Mouse (Mus musculus) myocyte (in vitro differentiated cells): ENCODE results near the gene Rnf43. TPM values are rescaled to one million over a fixed set of nuclear protein-coding genes. Genes with fewer than 3 reads are reported as not detected.

Experiments
- H3K27me3 ChIP-seq: one replicate; pipeline ENCODE4 v1.6.1; 2011; ENCODE audit not compliant: control insufficient read depth, insufficient read depth, insufficient read length
- H3K36me3 ChIP-seq: one replicate; pipeline ENCODE4 v1.6.1; 2011; ENCODE audit not compliant: control insufficient read depth, insufficient read depth
- H3K4me2 ChIP-seq: one replicate; pipeline ENCODE4 v1.6.1; 2011; ENCODE audit warnings: low read depth, control low read depth
- H3K4me3 ChIP-seq: one replicate; pipeline ENCODE4 v1.5.1; 2011; ENCODE audit warnings: mild to moderate bottlenecking, control low read depth, moderate library complexity
- H3K79me2 ChIP-seq: one replicate; pipeline ENCODE4 v1.6.1; 2011; ENCODE audit not compliant: control insufficient read depth, insufficient read depth
- H3ac ChIP-seq: one replicate; pipeline ENCODE4 v1.6.1; 2011; ENCODE audit not compliant: control insufficient read depth, insufficient read length
- CEBPB ChIP-seq: IDR thresholded peaks from 2 replicates; pipeline ENCODE4 v1.6.1; 2011; ENCODE audit warnings: mild to moderate bottlenecking, moderate library complexity; ENCODE audit not compliant: poor library complexity, insufficient read depth, severe bottlenecking
- E2F4 ChIP-seq: IDR thresholded peaks from one replicate; pipeline ENCODE4 v1.6.1; 2011; ENCODE audit warnings: mild to moderate bottlenecking, control low read depth, moderate library complexity; ENCODE audit not compliant: insufficient read depth
- MAX ChIP-seq: IDR thresholded peaks from one replicate; pipeline ENCODE4 v1.6.1; 2011; ENCODE audit warnings: low read depth, mild to moderate bottlenecking, control low read depth
- MYOD1 ChIP-seq, 3 experiments: IDR thresholded peaks; one replicate each; pipeline ENCODE4 v1.6.1; 2011; ENCODE audit warnings: control low read depth in 2 of 3, low read depth in 2 of 3, mild to moderate bottlenecking in 2 of 3, moderate library complexity in 1 of 3; ENCODE audit not compliant: insufficient read length in 2 of 3, control insufficient read depth in 1 of 3
- MYOG ChIP-seq, 3 experiments: IDR thresholded peaks; one replicate each; pipeline ENCODE4 v1.6.1; 2011; ENCODE audit warnings: control low read depth in 2 of 3, low read depth in 2 of 3, mild to moderate bottlenecking in 2 of 3; ENCODE audit not compliant: insufficient read length in 2 of 3, control insufficient read depth in 1 of 3, insufficient read depth in 1 of 3
- POLR2A ChIP-seq: IDR thresholded peaks from one replicate; pipeline ENCODE4 v1.6.1; 2011; ENCODE audit warnings: low read depth, mild to moderate bottlenecking, control low read depth, moderate library complexity; ENCODE audit not compliant: insufficient read length
- POLR2AphosphoS2 ChIP-seq: IDR thresholded peaks from one replicate; pipeline ENCODE4 v1.6.1; 2011; ENCODE audit warnings: low read depth, control low read depth; ENCODE audit not compliant: insufficient read length
- REST ChIP-seq: IDR thresholded peaks from one replicate; pipeline ENCODE4 v1.6.1; 2011; ENCODE audit warnings: mild to moderate bottlenecking, control low read depth, moderate library complexity; ENCODE audit not compliant: insufficient read depth, insufficient read length
- SRF ChIP-seq: IDR thresholded peaks from one replicate; pipeline ENCODE4 v1.6.1; 2011; ENCODE audit warnings: low read depth; ENCODE audit not compliant: control insufficient read depth, insufficient read length
- TCF12 ChIP-seq: IDR thresholded peaks from one replicate; pipeline ENCODE4 v1.6.1; 2011; ENCODE audit warnings: mild to moderate bottlenecking, control low read depth; ENCODE audit not compliant: poor library complexity, insufficient read depth, severe bottlenecking
- TCF3 ChIP-seq: IDR thresholded peaks from one replicate; pipeline ENCODE4 v1.6.1; 2011; ENCODE audit warnings: low read depth, control low read depth; ENCODE audit not compliant: insufficient read length
- USF1 ChIP-seq: IDR thresholded peaks from one replicate; pipeline ENCODE4 v1.6.1; 2011; ENCODE audit warnings: low read depth, mild to moderate bottlenecking, control low read depth, moderate library complexity
- polyA plus RNA-seq: library from polyadenylated mRNA; unstranded; fragments of >200 nt; fragmentation: generic; extraction: Trizol; gene quantifications from one replicate; pipeline ENCODE4 v1.2.1, GENCODE M21; 2012; ENCODE audit warnings: missing spikeins

Rnf43 gene
- polyA plus RNA-seq, 1 experiment: not detected

DNA sequence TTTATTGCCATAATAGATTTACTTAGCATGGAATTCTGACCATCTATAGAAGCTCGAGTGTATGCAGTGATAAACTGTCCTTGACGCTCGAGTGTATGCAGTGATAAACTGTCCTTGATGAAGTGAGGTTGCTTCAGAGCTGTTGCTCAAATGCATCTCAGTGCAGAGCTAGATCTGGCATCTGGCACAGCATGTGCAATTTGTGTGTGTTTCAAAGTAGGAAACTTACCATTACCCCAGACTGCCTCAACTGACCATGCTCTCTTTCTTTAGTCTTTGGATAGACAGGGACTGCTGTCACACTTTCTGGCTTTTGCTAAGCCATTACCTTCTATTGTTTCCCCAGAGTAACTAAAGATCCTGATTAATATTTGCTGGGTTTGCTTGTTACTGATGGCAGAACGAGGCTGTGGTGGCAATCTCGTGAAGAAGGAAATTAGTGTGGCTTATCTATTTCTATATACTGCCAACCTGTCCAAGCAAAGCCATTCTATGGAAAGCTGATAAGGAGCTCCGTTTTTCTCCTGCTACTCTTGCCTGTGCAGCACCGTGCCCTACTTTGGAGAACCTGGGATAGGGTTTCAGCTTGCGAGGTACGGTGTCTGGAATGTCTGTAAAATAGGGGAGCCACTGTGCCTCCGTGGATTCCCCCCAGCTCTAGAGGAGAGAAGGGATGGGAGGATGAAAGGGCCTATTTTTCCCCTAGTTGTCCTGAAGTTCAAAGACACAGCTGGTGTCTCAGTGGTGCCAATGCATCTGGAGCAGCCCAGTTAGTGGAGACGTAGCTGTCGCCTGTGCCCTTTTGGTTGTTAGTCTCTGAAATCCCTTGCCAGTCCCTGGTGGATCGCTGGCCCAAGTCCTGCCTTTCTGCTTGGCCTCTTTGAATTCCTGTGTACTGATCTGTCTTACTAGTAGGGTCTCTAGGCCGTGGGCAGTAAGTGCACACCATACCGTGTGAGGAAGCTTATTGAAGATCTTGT lies 25.0 kb downstream of the Rnf43 start:
- H3K36me3 ChIP-seq: no peaks in the 10 kb centered on the region
- peaks cover 60% of the 10 kb centered on the region for H3K27me3 ChIP-seq
- H3K79me2 ChIP-seq: no peaks in the 10 kb centered on the region
- no peak overlapping the region for H3K4me2 ChIP-seq
- TF ChIP-seq POLR2A: no peak
- TF ChIP-seq CEBPB: no peak
- TF ChIP-seq MAX: no peak
- no peak for TF ChIP-seq TCF3
- TF ChIP-seq SRF: no peak
- TF ChIP-seq REST: no peak
- no peak for TF ChIP-seq MYOD1 (IDR thresholded peaks at IDR 0.05; ENCODE audit: control insufficient read depth in 1 of 3, insufficient read length in 2 of 3, low read depth in 2 of 3)
- H3K4me3 ChIP-seq: no peak overlapping the region
- no peak overlapping the region for H3ac ChIP-seq

DNA sequence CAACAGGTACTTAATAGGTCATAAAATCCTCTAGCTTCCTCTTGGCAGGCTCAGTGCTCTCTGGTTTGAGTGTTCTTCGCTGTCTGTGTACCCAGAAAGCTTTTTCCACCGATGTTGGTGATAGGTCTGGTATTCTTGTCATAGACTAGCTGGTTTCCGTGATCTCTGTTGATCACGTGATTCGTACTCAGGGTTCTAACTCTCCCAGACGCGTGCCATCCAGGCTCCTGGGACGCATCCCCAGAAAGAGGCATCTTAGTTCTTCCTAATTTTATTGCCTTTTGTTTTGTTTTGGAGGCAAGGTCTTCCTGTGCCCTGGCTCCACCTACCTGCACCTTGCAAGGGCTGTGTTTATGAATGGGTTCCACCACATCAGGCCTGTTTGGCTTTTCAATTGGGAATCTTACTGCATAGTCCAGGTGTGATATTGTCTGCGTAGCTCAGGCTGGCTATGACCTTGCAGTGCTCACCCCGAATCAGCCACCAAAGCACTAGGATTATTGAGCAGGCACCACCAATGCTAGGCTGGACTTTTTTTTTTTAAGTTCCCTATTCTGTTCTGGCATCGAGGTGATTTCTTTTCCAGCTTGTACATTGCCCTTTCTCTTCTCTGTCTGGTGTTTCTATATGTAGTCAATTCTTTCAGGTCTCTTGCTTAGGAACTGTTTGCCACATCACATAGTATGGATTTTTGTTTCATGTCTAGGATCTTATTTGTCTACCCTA lies 26.1 kb downstream of the Rnf43 start:
- Histone ChIP-seq H3K79me2 (no peaks in the 10 kb centered on the region), H3K4me2 (no peak overlapping the region), H3ac (no peak overlapping the region), H3K27me3 (peaks cover 60% of the 10 kb centered on the region), H3K36me3 (no peaks in the 10 kb centered on the region), H3K4me3 (no peak overlapping the region)
- TF ChIP-seq TCF3 (no peak), CEBPB (no peak), MYOG (IDR thresholded peaks at IDR 0.05; ENCODE audit: control insufficient read depth in 1 of 3, insufficient read depth in 1 of 3, insufficient read length in 2 of 3, low read depth in 2 of 3) (no peak), E2F4 (no peak), USF1 (no peak), MAX (no peak), TCF12 (no peak), SRF (no peak), POLR2A (no peak), REST (no peak)

DNA sequence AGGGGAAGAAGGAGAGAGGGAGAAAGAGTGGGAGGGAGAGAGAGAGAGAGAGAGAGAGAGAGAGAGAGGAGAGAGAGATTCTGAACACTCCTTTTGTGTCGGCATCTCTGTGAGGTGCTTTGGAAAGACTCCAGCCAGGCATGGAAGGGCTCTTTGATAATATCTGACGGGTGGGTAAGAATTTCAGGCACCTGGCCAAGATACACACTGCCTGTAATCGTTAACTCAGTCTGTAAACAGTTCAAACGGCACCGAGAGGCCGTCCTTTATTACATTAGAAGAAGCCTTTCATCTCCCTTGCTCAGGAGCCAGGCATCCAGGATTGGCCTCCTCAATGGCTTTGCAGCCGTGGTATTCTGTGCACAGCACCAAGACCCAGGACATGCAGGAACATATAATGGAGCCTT lies 26.9 kb downstream of the Rnf43 start:
- TF ChIP-seq SRF (no peak), REST (no peak), MYOD1 (IDR thresholded peaks at IDR 0.05; ENCODE audit: control insufficient read depth in 1 of 3, insufficient read length in 2 of 3, low read depth in 2 of 3) (no peak), CEBPB (no peak), TCF12 (no peak), MYOG (IDR thresholded peaks at IDR 0.05; ENCODE audit: control insufficient read depth in 1 of 3, insufficient read depth in 1 of 3, insufficient read length in 2 of 3, low read depth in 2 of 3) (no peak), POLR2AphosphoS2 (no peak), E2F4 (no peak), MAX (no peak), USF1 (no peak), TCF3 (no peak), POLR2A (no peak)
- Histone ChIP-seq H3K27me3 (peaks cover 65% of the 10 kb centered on the region), H3K79me2 (no peaks in the 10 kb centered on the region), H3ac (no peak overlapping the region), H3K36me3 (no peaks in the 10 kb centered on the region), H3K4me3 (no peak overlapping the region), H3K4me2 (no peak overlapping the region)

DNA sequence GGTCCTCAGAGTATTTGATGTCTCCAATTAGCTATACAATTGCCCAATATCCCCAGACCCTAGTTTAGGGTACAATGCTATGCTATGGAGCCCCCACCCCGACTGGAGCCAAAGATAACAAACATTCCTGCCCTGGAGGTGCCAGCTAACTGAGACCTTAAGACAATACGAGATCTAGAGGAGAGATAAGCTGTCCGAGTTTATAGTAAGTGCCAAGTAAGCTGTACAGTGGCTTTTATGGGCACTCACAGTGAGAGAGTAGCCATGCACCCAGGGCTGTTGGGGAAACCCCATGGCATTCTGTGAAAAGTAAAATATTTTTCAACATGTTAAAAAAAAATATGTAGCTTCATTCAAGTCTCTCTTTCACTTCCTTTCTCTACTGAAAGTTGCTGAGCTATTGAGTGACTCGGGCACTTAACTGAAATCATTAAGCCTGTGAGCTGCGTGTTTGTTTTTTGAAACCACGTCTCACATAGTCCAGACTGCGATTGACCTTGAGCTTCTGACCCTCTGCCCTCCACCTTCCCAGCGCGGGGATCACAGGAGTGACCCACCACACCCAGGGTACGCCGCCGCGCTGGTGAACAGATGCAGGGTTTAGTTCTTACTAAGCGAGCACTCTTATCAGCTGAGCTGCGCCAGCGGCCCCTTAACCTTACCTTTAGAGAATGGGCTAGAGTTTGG lies 27.7 kb downstream of the Rnf43 start:
- H3K4me3 ChIP-seq: no peak overlapping the region
- TF ChIP-seq POLR2AphosphoS2: no peak
- peaks cover 65% of the 10 kb centered on the region for H3K27me3 ChIP-seq
- no peak overlapping the region for H3K4me2 ChIP-seq
- no peak overlapping the region for H3ac ChIP-seq
- no peaks in the 10 kb centered on the region for H3K79me2 ChIP-seq
- H3K36me3 ChIP-seq: no peaks in the 10 kb centered on the region
